Mouse (Mus musculus) bone marrow macrophage, adult 2 months (primary cell): Measurements from ENCODE around the gene Sez6l.

Experiments used
- CTCF ChIP-seq: IDR thresholded peaks from 2 replicates; pipeline ENCODE4 v1.5.1; 2012; ENCODE audit warnings: low read depth, mild to moderate bottlenecking, low read length, moderate library complexity
- POLR2A ChIP-seq: IDR thresholded peaks from 2 replicates; pipeline ENCODE4 v1.6.1; 2012; ENCODE audit warnings: mild to moderate bottlenecking, low read depth, low read length, borderline replicate concordance

- TF ChIP-seq CTCF = no peak
- TF ChIP-seq POLR2A = no peak
These were observed 6.3 kb upstream of the Sez6l start for GRCm38 (mm10) chr5:112583304-112583703.
